Mouse (Mus musculus): Measurements from ENCODE around the gene Hist1h4k. TPM values are rescaled to one million over a fixed set of nuclear protein-coding genes. Genes with fewer than 3 reads are reported as not detected.
"Not testable (repeated sequence)": the region's sequence is repeated elsewhere in the genome, so short reads cannot be mapped to it uniquely, and the experiment has no call there.

Gene Hist1h4k
- polyA plus RNA-seq, 1 experiment from 2014 or later, result 7.2 TPM

GRCm38 (mm10) chr13:21786189-21786898, 36.0 kb upstream of the Hist1h4k start:
- Histone ChIP-seq H3K27me3 (replicated peaks; ENCODE audit: control insufficient read depth, insufficient read depth, low read length) (no peaks in the 10 kb centered on the region), H3K9ac (ENCODE audit: low read length) (peak overlapping the region; percentile 63), H3K36me3 (ENCODE audit: control insufficient read depth, insufficient read depth, low read length) (no peaks in the 10 kb centered on the region), H3K4me2 (ENCODE audit: low read length) (peak overlapping the region; percentile 55), H3K4me3 (ENCODE audit: low read depth, low read length) (peak overlapping the region; percentile 36), H3K27ac (ENCODE audit: low read depth) (peak overlapping the region; percentile 88), H3K4me1 (replicated peaks; ENCODE audit: control insufficient read depth, insufficient read depth, low read length) (peaks cover 31% of the 10 kb centered on the region), H3K9me3 (ENCODE audit: control insufficient read depth, low read length) (no peaks in the 10 kb centered on the region)
- peak; percentile 65 for DNase-seq (ENCODE audit: low spot score)
- WGBS, result 4% methylated on average over 8 of the region's 8 CpGs
- no peak for ATAC-seq (replicated peaks; ENCODE audit: low FRiP score, low TSS enrichment, low read depth)

- H3K4me1 ChIP-seq (replicated peaks; ENCODE audit: control insufficient read depth, insufficient read depth, low read length), result peaks cover 25% of the 10 kb centered on the region
- peak overlapping the region; percentile 92 for H3K27ac ChIP-seq (ENCODE audit: low read depth)
- 26% methylated on average over 6 of the region's 6 CpGs for WGBS
- peak overlapping the region; percentile 54 for H3K9ac ChIP-seq (ENCODE audit: low read length)
- no peak for ATAC-seq (replicated peaks; ENCODE audit: low FRiP score, low TSS enrichment, low read depth)
- peak overlapping the region; percentile 61 for H3K4me2 ChIP-seq (ENCODE audit: low read length)
- no peaks in the 10 kb centered on the region for H3K36me3 ChIP-seq (ENCODE audit: control insufficient read depth, insufficient read depth, low read length)
- no peak for DNase-seq (ENCODE audit: low spot score)
- H3K4me3 ChIP-seq (ENCODE audit: low read depth, low read length), result no peak overlapping the region
- H3K27me3 ChIP-seq (replicated peaks; ENCODE audit: control insufficient read depth, insufficient read depth, low read length), result no peaks in the 10 kb centered on the region
- no peaks in the 10 kb centered on the region for H3K9me3 ChIP-seq (ENCODE audit: control insufficient read depth, low read length)
Observed at GRCm38 (mm10) chr13:21784311-21784710, 34.0 kb upstream of the Hist1h4k start.

GRCm38 (mm10) chr13:21783734-21784161, 33.4 kb upstream of the Hist1h4k start:
- DNase-seq (ENCODE audit: low spot score) (peak; percentile 79), ATAC-seq (replicated peaks; ENCODE audit: low FRiP score, low TSS enrichment, low read depth) (no peak)
- 2% methylated on average over 9 of the region's 9 CpGs for WGBS
- Histone ChIP-seq H3K4me1 (replicated peaks; ENCODE audit: control insufficient read depth, insufficient read depth, low read length) (peaks cover 25% of the 10 kb centered on the region), H3K27me3 (replicated peaks; ENCODE audit: control insufficient read depth, insufficient read depth, low read length) (no peaks in the 10 kb centered on the region), H3K36me3 (ENCODE audit: control insufficient read depth, insufficient read depth, low read length) (no peaks in the 10 kb centered on the region), H3K9ac (ENCODE audit: low read length) (peak overlapping the region; percentile 54), H3K4me2 (ENCODE audit: low read length) (peak overlapping the region; percentile 61), H3K9me3 (ENCODE audit: control insufficient read depth, low read length) (no peaks in the 10 kb centered on the region), H3K27ac (ENCODE audit: low read depth) (peak overlapping the region; percentile 92), H3K4me3 (ENCODE audit: low read depth, low read length) (peak overlapping the region; percentile 39)

GRCm38 (mm10) chr13:21783255-21783617, 32.9 kb upstream of the Hist1h4k start, which contains the start of gene Hist1h3i:
Hist1h3i (minus strand) TSS chr13:21783370.
- H3K4me3 ChIP-seq (ENCODE audit: low read depth, low read length), result peak within 1 kb of the TSS; percentile 44
- H3K9me3 ChIP-seq (ENCODE audit: control insufficient read depth, low read length), result no peaks in the 10 kb centered on the region
- under 1% methylated on average over 12 of the region's 20 CpGs for WGBS
- H3K36me3 ChIP-seq (ENCODE audit: control insufficient read depth, insufficient read depth, low read length), result no peaks in the 10 kb centered on the region
- peak within 1 kb of the TSS; percentile 71 for H3K9ac ChIP-seq (ENCODE audit: low read length)
- peaks cover 25% of the 10 kb centered on the region for H3K4me1 ChIP-seq (replicated peaks; ENCODE audit: control insufficient read depth, insufficient read depth, low read length)
- ATAC-seq (replicated peaks; ENCODE audit: low FRiP score, low TSS enrichment, low read depth) (peak; percentile 69), DNase-seq (ENCODE audit: low spot score) (peak; percentile 58)
- H3K27me3 ChIP-seq (replicated peaks; ENCODE audit: control insufficient read depth, insufficient read depth, low read length), result no peaks in the 10 kb centered on the region
- H3K4me2 ChIP-seq (ENCODE audit: low read length), result peak within 1 kb of the TSS; percentile 75
- peak within 1 kb of the TSS; percentile 92 for H3K27ac ChIP-seq (ENCODE audit: low read depth)

- Histone ChIP-seq H3K9ac (ENCODE audit: low read length) (peak overlapping the region; percentile 71), H3K4me3 (ENCODE audit: low read depth, low read length) (peak overlapping the region; percentile 44), H3K4me2 (ENCODE audit: low read length) (peak overlapping the region; percentile 75), H3K27ac (ENCODE audit: low read depth) (peak overlapping the region; percentile 92), H3K4me1 (replicated peaks; ENCODE audit: control insufficient read depth, insufficient read depth, low read length) (peaks cover 22% of the 10 kb centered on the region)
- ATAC-seq (replicated peaks; ENCODE audit: low FRiP score, low TSS enrichment, low read depth); H3K27me3 ChIP-seq (replicated peaks; ENCODE audit: control insufficient read depth, insufficient read depth, low read length); H3K36me3 ChIP-seq (ENCODE audit: control insufficient read depth, insufficient read depth, low read length); H3K9me3 ChIP-seq (ENCODE audit: control insufficient read depth, low read length): not testable (repeated sequence)
- WGBS, result 2% methylated on average over 17 of the region's 35 CpGs
- DNase-seq (ENCODE audit: low spot score), result peak; percentile 74
Observed at GRCm38 (mm10) chr13:21782361-21783254, 32.3 kb upstream of the Hist1h4k start.

GRCm38 (mm10) chr13:21781639-21782038, 31.3 kb upstream of the Hist1h4k start:
- Histone ChIP-seq H3K9me3 (ENCODE audit: control insufficient read depth, low read length) (no peaks in the 10 kb centered on the region), H3K36me3 (ENCODE audit: control insufficient read depth, insufficient read depth, low read length) (no peaks in the 10 kb centered on the region), H3K9ac (ENCODE audit: low read length) (no peak overlapping the region), H3K27me3 (replicated peaks; ENCODE audit: control insufficient read depth, insufficient read depth, low read length) (no peaks in the 10 kb centered on the region), H3K4me1 (replicated peaks; ENCODE audit: control insufficient read depth, insufficient read depth, low read length) (peaks cover 22% of the 10 kb centered on the region), H3K27ac (ENCODE audit: low read depth) (0 out of 2 replicates have a peak overlapping the region, but pooled peaks have one; percentile 43), H3K4me2 (ENCODE audit: low read length) (no peak overlapping the region), H3K4me3 (ENCODE audit: low read depth, low read length) (no peak overlapping the region)
- 91% methylated on average over 1 of the region's 1 CpGs for WGBS
- DNase-seq (ENCODE audit: low spot score) (peak; percentile 41), ATAC-seq (replicated peaks; ENCODE audit: low FRiP score, low TSS enrichment, low read depth) (no peak)

- H3K27me3 ChIP-seq (replicated peaks; ENCODE audit: control insufficient read depth, insufficient read depth, low read length), result no peaks in the 10 kb centered on the region
- H3K4me2 ChIP-seq (ENCODE audit: low read length), result peak overlapping the region; percentile 95
- peak; percentile 54 for DNase-seq (ENCODE audit: low spot score)
- ATAC-seq (replicated peaks; ENCODE audit: low FRiP score, low TSS enrichment, low read depth), result no peak
- H3K9ac ChIP-seq (ENCODE audit: low read length), result peak overlapping the region; percentile 97
- peak overlapping the region; percentile 61 for H3K4me3 ChIP-seq (ENCODE audit: low read depth, low read length)
- H3K27ac ChIP-seq (ENCODE audit: low read depth), result peak overlapping the region; percentile 97
- peaks cover 20% of the 10 kb centered on the region for H3K4me1 ChIP-seq (replicated peaks; ENCODE audit: control insufficient read depth, insufficient read depth, low read length)
- H3K36me3 ChIP-seq (ENCODE audit: control insufficient read depth, insufficient read depth, low read length), result no peaks in the 10 kb centered on the region
- WGBS, result 39% methylated on average over 6 of the region's 6 CpGs
- no peaks in the 10 kb centered on the region for H3K9me3 ChIP-seq (ENCODE audit: control insufficient read depth, low read length)
Observed at GRCm38 (mm10) chr13:21781021-21781555, 30.8 kb upstream of the Hist1h4k start.
